Comparison of ENCODE assay signal across 8 mouse cellular contexts in genomic region chr4:116788956-116789355, GRCm38 (mm10). TPM values are rescaled to one million over a fixed set of nuclear protein-coding genes. Genes with fewer than 3 reads are reported as not detected.
DNase-seq lines count a peak whose midpoint lies in the region; ATAC-seq and TF ChIP-seq lines count a peak whose summit lies in the region.

No protein-coding gene starts in this region.

- WGBS in forebrain, embryonic 14.5 days: 14% methylated on average over 3 of the region's 3 CpGs
- 12% methylated on average over 3 of the region's 3 CpGs for WGBS in macrophage (ENCODE audit: missing documents)

- H3K9me3 ChIP-seq in forebrain, embryonic 14.5 days (replicated peaks; ENCODE audit: control insufficient read depth, low read length): no peaks in the 10 kb centered on the region

- H3K27ac ChIP-seq in forebrain, embryonic 14.5 days (ENCODE audit: low read depth, low read length): no peak overlapping the region
- H3K27ac ChIP-seq in left cerebral cortex, adult 2 months: peak overlapping the region; percentile 41
- H3K27ac ChIP-seq in macrophage: peak overlapping the region; percentile 92

- peak; percentile 75 for ATAC-seq in forebrain, embryonic 14.5 days

- H3K4me1 ChIP-seq in forebrain, embryonic 14.5 days (ENCODE audit: control insufficient read depth, insufficient read depth, low read length): no peaks in the 10 kb centered on the region

- DNase-seq in T-cell, adult 2 months (ENCODE audit: low spot score): peak; percentile 76
- DNase-seq in cerebellum, adult 11 months: peak; percentile 76
- DNase-seq in forebrain, embryonic 14.5 days (ENCODE audit: low spot score): peak; percentile 94
- DNase-seq in hindlimb bud, embryonic 11.5 days (ENCODE audit: extremely low spot score, low read depth, low spot score): peak; percentile 75
- peak; percentile 77 to 81 for DNase-seq in left cerebral cortex, adult 2 months (ENCODE audit: extremely low spot score in 1 of 2, low spot score in 2 of 2)
- peak; percentile 86 for DNase-seq in right cerebral cortex, adult 18-20 months
- peak; percentile 66 for DNase-seq in yolk sac, embryonic 10.5 days (ENCODE audit: low spot score)

- no peak overlapping the region for H3K4me2 ChIP-seq in forebrain, embryonic 14.5 days (ENCODE audit: low read length)

- peak; percentile 87 for TF ChIP-seq CTCF in left cerebral cortex, adult 2 months (IDR thresholded peaks at IDR 0.05)

- no peak overlapping the region for H3K9ac ChIP-seq in forebrain, embryonic 14.5 days (ENCODE audit: low read length)

- no peaks in the 10 kb centered on the region for H3K79me2 ChIP-seq in macrophage (ENCODE audit: inconsistent target)

- no peak overlapping the region for H3K4me3 ChIP-seq in forebrain, embryonic 14.5 days (ENCODE audit: low read depth, low read length)
- H3K4me3 ChIP-seq in left cerebral cortex, adult 2 months: peak overlapping the region; percentile 4; the same call in 1 of the 2 replicates
- H3K4me3 ChIP-seq in macrophage (ENCODE audit: inconsistent target): no peak overlapping the region

- intact Hi-C loops in left cerebral cortex, adult 2 months (cut with DNase I): loop anchor here (1.0 kb wide), 1 partner anchor 70 kb away; no protein-coding TSS in a partner anchor

- H3K36me3 ChIP-seq in forebrain, embryonic 14.5 days (ENCODE audit: control insufficient read depth, insufficient read depth, low read length): no peaks in the 10 kb centered on the region
- no peaks in the 10 kb centered on the region for H3K36me3 ChIP-seq in macrophage (ENCODE audit: inconsistent target)

- no peaks in the 10 kb centered on the region for H3K27me3 ChIP-seq in forebrain, embryonic 14.5 days (replicated peaks; ENCODE audit: control insufficient read depth, insufficient read depth, low read length)

RNA-seq across cellular contexts. Expression of gene Toe1, which starts 18.5 kb away (rescaled TPM):
- 34.0 and 34.5 TPM in 2 replicates for polyA plus RNA-seq in forebrain, embryonic 14.5 days (2014; fragmentation: Nextera tagmentation; extraction: Ambion mirVana)
- 10 to 100 TPM; 13.0 to 13.4 TPM for total RNA-seq in left cerebral cortex, adult 2 months (2021)
- total RNA-seq in macrophage (2018; cell fraction: chromatin; rRNA removed): 10 to 100 TPM; 12.7 to 30.4 (median 20.6) TPM
- total RNA-seq in macrophage (2018; cell fraction: cytosol; rRNA removed): 10 to 100 TPM in 15 of 26 experiments, 1 to 10 TPM in 11; 5.9 to 13.4 (median 10.2) TPM
- total RNA-seq in macrophage (2018; cell fraction: nucleus; rRNA removed): 10 to 100 TPM; 10.1 to 26.2 (median 17.3) TPM
- polyA plus RNA-seq in macrophage (2018): 7.1 to 13.7 TPM (median 11.5 TPM) in 3 replicates

RNA-seq across cellular contexts. Expression of gene Mutyh, which starts 18.6 kb away (rescaled TPM):
- 8.0 and 8.9 TPM in 2 replicates for polyA plus RNA-seq in forebrain, embryonic 14.5 days (2014; fragmentation: Nextera tagmentation; extraction: Ambion mirVana)
- 1 to 10 TPM; 2.5 to 3.8 TPM for total RNA-seq in left cerebral cortex, adult 2 months (2021)
- 1 to 10 TPM in 23 of 26 experiments, under 1 TPM in 3; 0.51 to 9.4 (median 2.4) TPM for total RNA-seq in macrophage (2018; cell fraction: chromatin; rRNA removed)
- total RNA-seq in macrophage (2018; cell fraction: cytosol; rRNA removed): 1 to 10 TPM in 3 of 26 experiments, under 1 TPM in 23; 0.14 to 1.1 (median 0.51) TPM
- 1 to 10 TPM in 13 of 26 experiments, under 1 TPM in 12, not detected in 1; 0.42 to 6.4 (median 1.2) TPM for total RNA-seq in macrophage (2018; cell fraction: nucleus; rRNA removed)
- 0.76 to 2.0 TPM (median 1.1 TPM) in 3 replicates for polyA plus RNA-seq in macrophage (2018)

RNA-seq across cellular contexts. Expression of gene Hpdl, which starts 32.6 kb away (rescaled TPM):
- 0.77 and 0.78 TPM in 2 replicates for polyA plus RNA-seq in forebrain, embryonic 14.5 days (2014; fragmentation: Nextera tagmentation; extraction: Ambion mirVana)
- total RNA-seq in left cerebral cortex, adult 2 months (2021): 1 to 10 TPM; 1.4 to 1.6 TPM
- not detected for total RNA-seq in macrophage (2018; cell fraction: chromatin; rRNA removed)
- total RNA-seq in macrophage (2018; cell fraction: cytosol; rRNA removed): under 1 TPM in 4 of 26 experiments, not detected in 22; 0.05 to 0.10 (median 0.09) TPM
- total RNA-seq in macrophage (2018; cell fraction: nucleus; rRNA removed): not detected
- polyA plus RNA-seq in macrophage (2018): not detected in 3 replicates
